Mouse (Mus musculus) hindbrain, embryonic 16.5 days (tissue): Measurements from ENCODE around the gene B3galt6. TPM values are rescaled to one million over a fixed set of nuclear protein-coding genes. Genes with fewer than 3 reads are reported as not detected.

ENCODE experiments used
- ATAC-seq: fragments of 200-750 bp; cut with Nextera tagmentation; 2 replicates; pipeline ENCODE4 v1.8.0; 2017; ENCODE audit warnings: moderate TSS enrichment, moderate library complexity
- H3K27ac ChIP-seq: fragments of 300-500 bp; sonication (generic); 2 replicates; pipeline ENCODE4 v1.5.1; 2014; ENCODE audit warnings: low read depth, mild to moderate bottlenecking, control low read depth, low read length, moderate library complexity
- H3K27me3 ChIP-seq: fragments of 300-500 bp; sonication (generic); replicated peaks from 2 replicates; pipeline ENCODE4 v1.6.1; 2014; ENCODE audit warnings: low read length; ENCODE audit not compliant: control insufficient read depth, insufficient read depth
- H3K36me3 ChIP-seq: fragments of 300-500 bp; sonication (generic); 2 replicates; pipeline ENCODE4 v1.6.1; 2014; ENCODE audit warnings: mild to moderate bottlenecking, low read length, moderate library complexity, mixed read lengths; ENCODE audit not compliant: control insufficient read depth, insufficient read depth
- H3K4me1 ChIP-seq: fragments of 300-500 bp; sonication (generic); 2 replicates; pipeline ENCODE4 v1.6.1; 2014; ENCODE audit warnings: low read depth, low read length; ENCODE audit not compliant: control insufficient read depth, insufficient read depth
- H3K4me2 ChIP-seq: fragments of 300-500 bp; sonication (generic); 2 replicates; pipeline ENCODE4 v1.6.1; 2014; ENCODE audit warnings: mild to moderate bottlenecking, low read length, control low read depth, moderate library complexity
- H3K4me3 ChIP-seq: fragments of 300-500 bp; sonication (generic); 2 replicates; pipeline ENCODE4 v1.5.1; 2014; ENCODE audit warnings: mild to moderate bottlenecking, low read length, control low read depth, moderate library complexity
- H3K9ac ChIP-seq: fragments of 300-500 bp; sonication (generic); 2 replicates; pipeline ENCODE4 v1.6.1; 2014; ENCODE audit warnings: low read depth, mild to moderate bottlenecking, control low read depth, low read length, moderate library complexity
- H3K9me3 ChIP-seq: fragments of 300-500 bp; sonication (generic); 2 replicates; pipeline ENCODE4 v1.6.1; 2014; ENCODE audit warnings: mild to moderate bottlenecking, low read length, moderate library complexity; ENCODE audit not compliant: control insufficient read depth
- WGBS: fragments of 180-500 bp; shearing (Covaris S2); extraction: QIAGEN DNeasy Blood & Tissue Kit; methylation state at CpG from one replicate; pipeline ENCODE4 v1.1.7; 2014; 5-methylcytosine and 5-hydroxymethylcytosine counted together
- polyA plus RNA-seq: library from polyadenylated mRNA; unstranded; fragments of >200 nt; fragmentation: Nextera tagmentation; extraction: Ambion mirVana; gene quantifications from 2 replicates; pipeline ENCODE4 v1.2.1, GENCODE M21; 2015

B3galt6 gene
- polyA plus RNA-seq, 1 experiment from 2014 or later = 35.7 TPM

DNA sequence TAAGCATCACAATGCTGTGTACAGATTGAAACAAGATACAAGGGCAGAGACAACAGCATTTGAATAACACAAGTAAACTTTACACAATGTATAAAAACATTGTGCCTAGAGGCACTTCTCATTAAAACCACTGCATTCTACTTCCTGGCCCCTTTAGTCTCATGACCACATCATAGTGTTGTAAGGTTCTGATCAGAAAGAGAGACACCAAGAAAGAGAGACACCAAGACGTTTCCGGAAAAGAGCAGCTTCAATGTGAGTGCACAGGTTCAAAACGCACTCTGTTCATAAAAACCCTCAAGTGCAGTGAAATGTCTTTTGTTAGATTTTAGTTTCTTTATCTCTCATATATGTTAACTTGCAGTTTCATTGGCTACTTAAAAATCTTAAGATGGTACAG is 11.7 kb upstream of the B3galt6 start:
- no peaks in the 10 kb centered on the region for H3K4me1 ChIP-seq
- H3K27ac ChIP-seq = no peak overlapping the region
- no peak for ATAC-seq
- H3K36me3 ChIP-seq = peaks cover 65% of the 10 kb centered on the region
- H3K4me2 ChIP-seq = no peak overlapping the region
- no peak overlapping the region for H3K9ac ChIP-seq
- H3K4me3 ChIP-seq = no peak overlapping the region
- WGBS = 95% methylated on average over 3 of the region's 3 CpGs
- H3K9me3 ChIP-seq = no peaks in the 10 kb centered on the region
- H3K27me3 ChIP-seq = no peaks in the 10 kb centered on the region

DNA sequence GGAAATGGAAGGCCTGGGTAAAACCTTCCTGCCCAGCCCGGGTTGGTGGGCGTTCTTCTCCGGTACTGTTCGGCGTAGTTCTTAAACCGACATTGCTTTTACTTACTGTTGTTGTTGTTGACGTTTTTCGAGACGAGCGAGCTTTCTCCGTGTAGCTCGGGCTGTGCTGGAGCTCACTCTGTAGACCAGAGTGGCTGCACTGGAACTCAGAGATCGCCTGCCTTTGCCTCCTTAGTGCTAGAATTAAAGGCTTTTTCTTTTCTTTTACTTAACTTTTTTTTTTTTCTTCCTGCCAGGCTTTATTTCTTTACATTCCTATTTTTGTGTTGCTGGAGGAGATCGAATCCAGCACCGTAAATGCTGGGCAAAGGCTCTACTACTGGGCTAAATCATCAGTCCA is 1.2 kb upstream of the B3galt6 start:
- peak overlapping the region; percentile 80 for H3K4me3 ChIP-seq
- H3K9me3 ChIP-seq = no peaks in the 10 kb centered on the region
- ATAC-seq = no peak; the same call in 1 of the 2 replicates
- 6% methylated on average over 15 of the region's 15 CpGs for WGBS
- H3K4me1 ChIP-seq = peaks cover 21% of the 10 kb centered on the region
- peaks cover 9% of the 10 kb centered on the region for H3K36me3 ChIP-seq
- peak overlapping the region; percentile 97 for H3K27ac ChIP-seq
- H3K4me2 ChIP-seq = peak overlapping the region; percentile 69
- peak overlapping the region; percentile 82 for H3K9ac ChIP-seq
- no peaks in the 10 kb centered on the region for H3K27me3 ChIP-seq

DNA sequence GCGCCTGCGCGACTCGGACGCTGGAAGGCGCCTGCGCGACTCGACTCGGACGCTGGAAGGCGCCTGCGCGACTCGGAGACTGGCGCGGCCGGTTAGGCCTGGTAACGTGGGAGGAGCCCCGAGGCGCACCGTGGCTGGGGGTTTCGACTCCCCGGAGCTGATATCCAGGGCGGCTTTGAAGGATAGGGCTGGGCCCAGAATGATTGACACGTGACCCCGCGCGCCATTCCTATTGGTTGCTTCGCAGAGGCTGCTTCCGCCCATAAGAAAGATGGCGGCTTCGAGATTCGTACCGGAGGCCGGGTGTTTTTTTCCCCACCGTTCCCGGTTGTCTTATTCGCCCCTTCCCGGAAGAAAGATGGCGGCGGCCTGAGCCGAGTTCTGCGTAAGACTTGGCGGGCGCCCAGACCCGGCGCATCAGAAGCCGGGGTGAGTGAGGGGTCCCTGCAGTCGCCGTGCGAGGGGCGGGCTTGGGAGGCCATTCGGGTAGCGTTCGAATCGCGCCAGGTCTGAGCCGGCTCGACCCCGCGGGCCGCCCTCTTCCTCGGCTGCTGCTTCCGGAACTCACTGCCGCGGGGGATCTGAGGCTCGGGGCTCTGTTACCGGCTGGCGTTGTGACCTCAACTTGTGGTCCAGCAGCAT is 578 bp upstream of the B3galt6 start:
- 0% methylated on average over 64 of the region's 70 CpGs for whole genome bisulfite sequencing
- Histone ChIP-seq H3K36me3 (peaks cover 7% of the 10 kb centered on the region), H3K27me3 (no peaks in the 10 kb centered on the region), H3K4me3 (peak overlapping the region; percentile 80), H3K9ac (peak overlapping the region; percentile 82), H3K4me2 (peak overlapping the region; percentile 69), H3K9me3 (no peaks in the 10 kb centered on the region), H3K27ac (peak overlapping the region; percentile 97), H3K4me1 (peaks cover 21% of the 10 kb centered on the region)
- ATAC-seq = peak; percentile 86

DNA sequence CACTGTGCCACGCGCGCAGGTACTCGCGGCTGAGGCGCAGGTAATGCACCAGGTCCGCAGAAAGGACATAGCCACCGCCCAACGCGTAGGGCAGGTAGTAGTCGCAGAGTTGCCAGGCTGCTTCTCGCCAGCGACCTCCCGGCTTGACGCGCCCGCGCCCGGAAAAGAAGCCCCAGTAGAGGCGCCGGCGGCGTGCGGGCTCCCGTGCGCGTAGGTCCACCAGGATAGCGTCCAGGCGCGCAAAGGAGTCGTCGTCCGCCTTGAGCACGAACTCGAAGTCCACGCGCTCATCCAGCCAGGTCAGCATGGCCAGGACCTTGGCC is 580 bp downstream of the B3galt6 start:
- ATAC-seq = no peak; the same call in 1 of the 2 replicates
- Histone ChIP-seq H3K4me2 (peak overlapping the region; percentile 95), H3K27ac (peak overlapping the region; percentile 97), H3K9ac (peak overlapping the region; percentile 91), H3K27me3 (no peaks in the 10 kb centered on the region), H3K36me3 (no peaks in the 10 kb centered on the region), H3K4me3 (peak overlapping the region; percentile 80), H3K4me1 (peaks cover 21% of the 10 kb centered on the region), H3K9me3 (no peaks in the 10 kb centered on the region)
- WGBS = 24% methylated on average over 34 of the region's 37 CpGs

DNA sequence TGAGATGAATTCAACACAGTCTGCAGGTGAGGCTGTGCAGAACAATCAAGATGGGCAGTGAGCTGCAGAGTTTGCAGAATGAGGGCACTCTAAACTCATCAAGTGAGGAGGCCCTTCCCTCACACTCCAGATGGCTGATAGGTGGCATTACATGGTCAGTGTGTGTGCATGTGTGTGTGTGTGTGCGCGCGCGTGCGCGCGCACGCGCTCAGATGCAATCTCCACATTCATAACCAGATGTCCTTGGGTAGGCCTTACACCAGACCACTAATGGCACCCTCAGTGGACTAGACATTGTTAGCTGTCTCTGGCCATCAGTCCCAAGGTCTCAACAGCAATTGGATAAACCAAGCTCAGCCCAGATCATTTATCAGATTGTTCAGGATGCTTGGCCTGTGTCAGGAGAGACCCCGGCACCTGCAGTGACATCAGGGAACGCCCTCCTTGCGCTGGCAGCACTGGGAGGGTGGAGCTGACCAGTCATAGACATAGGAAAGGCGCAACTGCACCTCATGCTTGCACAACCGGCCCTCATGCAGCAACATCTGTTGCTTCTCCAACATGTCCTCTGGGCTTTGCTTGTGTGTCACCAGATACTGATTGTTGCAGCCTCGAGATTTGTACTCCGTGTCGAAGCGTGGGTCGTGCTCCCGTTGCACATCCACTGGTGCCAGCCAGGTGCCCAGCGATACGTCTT is 1.1 kb downstream of the B3galt6 start:
- 88% methylated on average over 22 of the region's 22 CpGs for WGBS
- H3K9ac ChIP-seq = peak overlapping the region; percentile 91
- ATAC-seq = no peak

DNA sequence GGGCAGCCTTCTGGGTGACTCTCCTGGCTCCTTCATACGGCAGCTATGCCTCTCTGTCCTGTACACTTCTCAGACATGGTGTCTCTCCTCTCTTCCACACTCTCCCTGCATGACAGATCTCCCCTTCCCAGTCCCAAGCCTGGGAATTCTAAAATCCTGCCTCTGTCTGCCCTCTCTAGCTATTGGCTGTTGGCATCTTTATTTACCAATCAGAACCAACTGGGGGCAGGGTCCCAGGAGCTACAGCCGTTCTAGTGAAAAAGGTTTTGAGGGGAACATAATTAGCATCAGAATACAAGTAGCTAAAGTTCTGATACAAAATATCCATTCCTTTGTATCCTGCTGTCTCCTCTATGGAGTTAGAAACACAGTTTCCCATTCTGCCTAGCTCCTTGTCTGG is 8.7 kb downstream of the B3galt6 start:
- H3K4me2 ChIP-seq = no peak overlapping the region
- no peaks in the 10 kb centered on the region for H3K36me3 ChIP-seq
- ATAC-seq = no peak
- WGBS = 4% methylated on average over 2 of the region's 2 CpGs
- no peak overlapping the region for H3K27ac ChIP-seq
- H3K4me3 ChIP-seq = no peak overlapping the region
- H3K9me3 ChIP-seq = no peaks in the 10 kb centered on the region
- H3K27me3 ChIP-seq = no peaks in the 10 kb centered on the region
- H3K4me1 ChIP-seq = no peaks in the 10 kb centered on the region
- H3K9ac ChIP-seq = no peak overlapping the region

More for the DNA sequence above, 1.1 kb downstream of the B3galt6 start:
- Histone ChIP-seq H3K27ac (peak overlapping the region; percentile 97), H3K27me3 (no peaks in the 10 kb centered on the region), H3K36me3 (no peaks in the 10 kb centered on the region), H3K9me3 (no peaks in the 10 kb centered on the region), H3K4me1 (peaks cover 21% of the 10 kb centered on the region), H3K4me3 (peak overlapping the region; percentile 80), H3K4me2 (peak overlapping the region; percentile 95)

DNA sequence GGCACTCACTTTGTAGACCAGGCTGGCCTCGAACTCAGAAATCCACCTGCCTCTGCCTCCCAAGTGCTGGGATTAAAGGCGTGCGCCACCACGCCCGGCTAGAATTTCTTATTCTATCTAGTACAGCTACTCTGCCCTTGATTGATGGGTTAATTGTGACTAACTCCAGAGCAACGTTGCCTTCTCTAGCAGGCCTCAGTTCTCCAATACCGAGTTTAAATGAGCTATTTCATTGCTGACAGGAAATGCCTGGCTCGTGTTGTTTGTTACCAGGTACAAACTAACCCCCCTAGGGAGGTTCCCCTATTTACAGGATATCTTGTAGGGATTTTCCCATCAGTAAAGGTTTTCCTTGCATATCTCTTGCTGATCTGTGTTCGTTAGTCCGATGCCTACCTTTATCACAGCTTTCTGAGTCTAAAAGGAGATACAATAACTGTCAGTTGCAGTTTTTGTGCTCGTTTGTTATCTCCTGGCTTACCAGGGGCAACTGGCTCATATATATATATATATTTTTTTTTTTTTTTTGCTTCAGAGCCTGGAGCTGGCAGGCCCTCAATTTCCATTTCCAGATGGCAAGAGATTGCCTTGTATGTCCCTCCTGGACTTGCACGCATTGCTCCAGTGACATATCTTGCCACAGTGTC is 10.9 kb downstream of the B3galt6 start:
- Histone ChIP-seq H3K27me3 (no peaks in the 10 kb centered on the region), H3K4me3 (no peak overlapping the region), H3K4me1 (no peaks in the 10 kb centered on the region), H3K36me3 (no peaks in the 10 kb centered on the region), H3K4me2 (no peak overlapping the region), H3K9ac (no peak overlapping the region), H3K9me3 (no peaks in the 10 kb centered on the region), H3K27ac (no peak overlapping the region)
- ATAC-seq = no peak
- 82% methylated on average over 12 of the region's 12 CpGs for WGBS

DNA sequence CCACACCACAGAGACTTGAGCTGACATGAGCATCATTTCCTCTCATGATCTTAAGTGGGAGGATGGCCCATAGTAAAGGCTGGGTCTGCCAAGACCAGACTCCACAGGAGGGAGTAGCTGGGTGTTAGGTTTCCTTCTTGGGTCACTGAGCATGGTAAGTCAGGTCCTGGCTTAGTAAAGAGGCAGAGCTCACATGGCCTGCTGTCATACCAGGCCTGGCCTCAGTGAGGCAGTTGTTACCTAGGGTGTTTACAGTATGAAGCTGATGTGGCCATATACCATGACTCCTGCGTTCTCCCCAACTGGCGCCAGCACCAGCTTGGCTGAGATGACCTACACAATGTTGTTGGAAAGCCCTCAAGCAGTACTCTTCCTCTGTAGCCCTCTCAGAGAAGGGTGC is 19.2 kb downstream of the B3galt6 start:
- Histone ChIP-seq H3K9ac (no peak overlapping the region), H3K36me3 (no peaks in the 10 kb centered on the region), H3K4me3 (no peak overlapping the region), H3K27ac (no peak overlapping the region), H3K4me1 (no peaks in the 10 kb centered on the region), H3K4me2 (no peak overlapping the region), H3K27me3 (no peaks in the 10 kb centered on the region), H3K9me3 (no peaks in the 10 kb centered on the region)
- no peak for ATAC-seq
- WGBS = 83% methylated on average over 2 of the region's 2 CpGs

DNA sequence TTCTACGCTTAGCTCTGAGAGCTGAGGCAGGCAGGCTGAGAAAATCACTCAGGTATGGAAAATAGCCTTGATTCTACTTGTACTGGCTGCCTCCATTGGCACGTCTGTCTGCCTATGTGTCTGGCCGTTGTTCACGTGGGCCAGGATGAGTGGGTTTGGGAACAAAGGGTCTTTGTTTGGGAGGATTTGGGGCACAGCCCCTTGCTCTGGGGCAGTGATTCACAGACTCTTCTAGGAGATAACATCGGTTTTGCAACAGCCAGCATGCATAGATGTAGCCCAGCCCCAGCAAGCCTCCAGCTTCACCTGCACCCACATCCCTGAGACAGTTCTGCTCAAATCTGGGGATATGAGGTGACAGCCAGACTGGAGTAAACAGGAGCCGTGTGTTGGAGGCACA is 19.8 kb downstream of the B3galt6 start:
- WGBS = 66% methylated on average over 6 of the region's 6 CpGs
- no peak overlapping the region for H3K4me3 ChIP-seq
- no peak for ATAC-seq
- no peaks in the 10 kb centered on the region for H3K36me3 ChIP-seq
- no peak overlapping the region for H3K4me2 ChIP-seq
- H3K27ac ChIP-seq = no peak overlapping the region
- H3K27me3 ChIP-seq = no peaks in the 10 kb centered on the region
- H3K9me3 ChIP-seq = no peaks in the 10 kb centered on the region
- no peak overlapping the region for H3K9ac ChIP-seq
- no peaks in the 10 kb centered on the region for H3K4me1 ChIP-seq
